Mouse (Mus musculus) CD4-positive, CD25-positive, alpha-beta regulatory T cell, adult 2 months (primary cell): ENCODE data around the gene Lcorl.
A peak's percentile ranks its signal among the peaks of the same experiment; 100 is the strongest.

ENCODE experiments used
- DNase-seq: peaks from one replicate; pipeline ENCODE4 v3.0.0-alpha.2; 2012; ENCODE audit warnings: low read depth, low spot score

Gene Lcorl

GRCm38 (mm10) chr5:45857254-45858011 is at the start of gene Lcorl:
Lcorl (minus strand) TSS chr5:45857615.
- DNase-seq = peak; percentile 95

GRCm38 (mm10) chr5:45904683-45905082 is 47.3 kb upstream of the Lcorl start:
- no peak for DNase-seq

- no peak for DNase-seq
These were observed 45.8 kb upstream of the Lcorl start for GRCm38 (mm10) chr5:45903246-45903645.

GRCm38 (mm10) chr5:45895362-45895761 is 37.9 kb upstream of the Lcorl start:
- DNase-seq = no peak

- DNase-seq = no peak
These were observed 36.3 kb upstream of the Lcorl start for GRCm38 (mm10) chr5:45893696-45894095.

GRCm38 (mm10) chr5:45876328-45876727 is 18.9 kb upstream of the Lcorl start:
- DNase-seq = no peak

- DNase-seq = no peak
These were observed 18.1 kb upstream of the Lcorl start for GRCm38 (mm10) chr5:45875472-45875871.

GRCm38 (mm10) chr5:45874284-45875030 is 17.0 kb upstream of the Lcorl start:
- no peak for DNase-seq

- DNase-seq = no peak
These were observed 953 bp upstream of the Lcorl start for GRCm38 (mm10) chr5:45858368-45858767.

GRCm38 (mm10) chr5:45856876-45857253 is 550 bp downstream of the Lcorl start:
- DNase-seq = no peak

- peak; percentile 63 for DNase-seq
These were observed 1.1 kb downstream of the Lcorl start for GRCm38 (mm10) chr5:45856303-45856821.

- DNase-seq = peak; percentile 24
These were observed 1.7 kb downstream of the Lcorl start for GRCm38 (mm10) chr5:45855526-45856302.

GRCm38 (mm10) chr5:45844723-45845122 is 12.7 kb downstream of the Lcorl start:
- no peak for DNase-seq

- no peak for DNase-seq
These were observed 22.3 kb downstream of the Lcorl start for GRCm38 (mm10) chr5:45835131-45835530.

GRCm38 (mm10) chr5:45811527-45811926 is 45.9 kb downstream of the Lcorl start:
- DNase-seq = no peak

- DNase-seq = no peak
These were observed 65.6 kb downstream of the Lcorl start for GRCm38 (mm10) chr5:45791864-45792263.

- no peak for DNase-seq
These were observed 67.2 kb downstream of the Lcorl start for GRCm38 (mm10) chr5:45790221-45790620.

GRCm38 (mm10) chr5:45757502-45758121 is 99.8 kb downstream of the Lcorl start:
- DNase-seq = peak; percentile 10

GRCm38 (mm10) chr5:45737911-45738310 is 119.5 kb downstream of the Lcorl start:
- no peak for DNase-seq

GRCm38 (mm10) chr5:45733751-45734150 is 123.7 kb downstream of the Lcorl start:
- DNase-seq = no peak

- DNase-seq = no peak
These were observed 138.4 kb downstream of the Lcorl start for GRCm38 (mm10) chr5:45718848-45719488.
